Mouse (Mus musculus) naive thymus-derived CD4-positive, alpha-beta T cell, adult 5 months (primary cell): ENCODE results near the gene Nucb1. TPM values are rescaled to one million over a fixed set of nuclear protein-coding genes. Genes with fewer than 3 reads are reported as not detected.

Experiments used
- polyA plus RNA-seq: library from polyadenylated mRNA; unstranded; fragments of 100-300 nt; shearing (Covaris generic); gene quantifications from one replicate; pipeline ENCODE4 v1.2.1, GENCODE M21; 2017

Gene Nucb1
- polyA plus RNA-seq: 133 TPM

GRCm38 (mm10) chr7:45509912-45510787 is at the start of gene Nucb1:
Gene Nucb1, minus strand, starts transcription at chr7:45510406.

GRCm38 (mm10) chr7:45554744-45555143 is 44.5 kb upstream of the Nucb1 start, which contains the start of gene Hsd17b14:
Gene Hsd17b14, plus strand, starts transcription at chr7:45554893.

GRCm38 (mm10) chr7:45525809-45526473 is 15.7 kb upstream of the Nucb1 start, which contains the start of the genes Ppp1r15a and Plekha4:
Gene Ppp1r15a, minus strand, starts transcription at chr7:45526268.
Gene Plekha4, plus strand, starts transcription at chr7:45526330.

GRCm38 (mm10) chr7:45488293-45489204 is 21.7 kb downstream of the Nucb1 start, which contains the start of gene Dhdh:
Gene Dhdh, minus strand, starts transcription at chr7:45488805.

GRCm38 (mm10) chr7:45486761-45487415 is 23.3 kb downstream of the Nucb1 start, which contains the start of gene Gm45808:
Gene Gm45808, minus strand, starts transcription at chr7:45486811.

GRCm38 (mm10) chr7:45481374-45481927 is 28.8 kb downstream of the Nucb1 start, which contains the start of gene Tulp2:
Gene Tulp2, plus strand, starts transcription at chr7:45481877.

GRCm38 (mm10) chr7:45466283-45467089 is 43.7 kb downstream of the Nucb1 start, which contains the start of gene Bax:
Gene Bax, minus strand, starts transcription at chr7:45466898.

GRCm38 (mm10) chr7:45459564-45460140 is 50.6 kb downstream of the Nucb1 start, which contains the start of gene Ftl1:
Gene Ftl1, minus strand, starts transcription at chr7:45459884.

Other genes starting within 250 kb of the Nucb1 start
- gene Slc6a21, start 232.9 kb downstream of the Nucb1 start, polyA plus RNA-seq: not detected
- gene Trpm4, start 176.6 kb downstream of the Nucb1 start, polyA plus RNA-seq: 8.0 TPM
- gene Hrc, start 175.1 kb downstream of the Nucb1 start, polyA plus RNA-seq: not detected
- not detected for gene Ppfia3, start 143.4 kb downstream of the Nucb1 start, polyA plus RNA-seq
- not detected for gene Lin7b, start 139.8 kb downstream of the Nucb1 start, polyA plus RNA-seq
- 236 TPM for gene Snrnp70, start 114.7 kb downstream of the Nucb1 start, polyA plus RNA-seq
- gene Kcna7, start 104.8 kb downstream of the Nucb1 start, polyA plus RNA-seq: not detected
- not detected for gene Ntf5, start 96.7 kb downstream of the Nucb1 start, polyA plus RNA-seq
- gene Lhb, start 89.6 kb downstream of the Nucb1 start, polyA plus RNA-seq: not detected
- gene Gys1, start 75.6 kb downstream of the Nucb1 start, polyA plus RNA-seq: 8.8 TPM
- gene Ruvbl2, start 72.3 kb downstream of the Nucb1 start, polyA plus RNA-seq: 33.7 TPM
- 2,872 TPM for gene Ftl1, start 50.5 kb downstream of the Nucb1 start, polyA plus RNA-seq
- gene Bax, start 43.5 kb downstream of the Nucb1 start, polyA plus RNA-seq: 198 TPM
- gene Tulp2, start 28.5 kb downstream of the Nucb1 start, polyA plus RNA-seq: 6.5 TPM
- not detected for gene Gm45808, start 23.6 kb downstream of the Nucb1 start, polyA plus RNA-seq
- 0.16 TPM for gene Dhdh, start 21.6 kb downstream of the Nucb1 start, polyA plus RNA-seq
- 587 TPM for gene Ppp1r15a, start 15.9 kb upstream of the Nucb1 start, polyA plus RNA-seq
- 1.0 TPM for gene Plekha4, start 15.9 kb upstream of the Nucb1 start, polyA plus RNA-seq
- gene Hsd17b14, start 44.5 kb upstream of the Nucb1 start, polyA plus RNA-seq: 0.66 TPM
- 123 TPM for gene Bcat2, start 59.7 kb upstream of the Nucb1 start, polyA plus RNA-seq
- gene Fgf21, start 105.1 kb upstream of the Nucb1 start, polyA plus RNA-seq: not detected
- gene Fut1, start 106.9 kb upstream of the Nucb1 start, polyA plus RNA-seq: not detected
- not detected for gene Izumo1, start 111.4 kb upstream of the Nucb1 start, polyA plus RNA-seq
- 0.41 TPM for gene Rasip1, start 117.1 kb upstream of the Nucb1 start, polyA plus RNA-seq
- gene Mamstr, start 129.6 kb upstream of the Nucb1 start, polyA plus RNA-seq: not detected
- gene Fut2, start 156.0 kb upstream of the Nucb1 start, polyA plus RNA-seq: not detected
- 0.26 TPM for gene Ntn5, start 173.6 kb upstream of the Nucb1 start, polyA plus RNA-seq
- 0.16 TPM for gene Sec1, start 184.0 kb upstream of the Nucb1 start, polyA plus RNA-seq
- 4.5 TPM for gene Car11, start 189.4 kb upstream of the Nucb1 start, polyA plus RNA-seq
- 15.3 TPM for gene Dbp, start 194.7 kb upstream of the Nucb1 start, polyA plus RNA-seq
- 1,856 TPM for gene Rpl18, start 205.1 kb upstream of the Nucb1 start, polyA plus RNA-seq
- gene Sphk2, start 207.6 kb upstream of the Nucb1 start, polyA plus RNA-seq: 19.2 TPM
- 0.36 TPM for gene Fam83e, start 210.8 kb upstream of the Nucb1 start, polyA plus RNA-seq
- gene Spaca4, start 215.4 kb upstream of the Nucb1 start, polyA plus RNA-seq: not detected